15 mouse cellular contexts compared by ENCODE assay signal in genomic region chr19:48725851-48726419, GRCm38 (mm10).
DNase-seq lines count a peak whose midpoint lies in the region; ATAC-seq and TF ChIP-seq lines count a peak whose summit lies in the region.
"Had no signal": no experiment of that assay in that cellular context is flagged by ENCODE, and none has a peak within 500 bp of the region (broad histone marks: within the 10 kb centered on the region; RNA-seq: fewer than 3 reads in every experiment).

No protein-coding gene starts in this region.

- TF ChIP-seq CTCF in midbrain, postnatal 0 days (IDR thresholded peaks at IDR 0.05), result no peak
- no peak for TF ChIP-seq CTCF in lung, adult 2 months (IDR thresholded peaks at IDR 0.05; ENCODE audit: insufficient read depth, low read length)
- TF ChIP-seq CTCF in left cerebral cortex, adult 2 months (IDR thresholded peaks at IDR 0.05), result no peak

- DNase-seq in hindbrain, embryonic 10.5 days (ENCODE audit: low spot score), result peak; percentile 35
- peak; percentile 17 for DNase-seq in embryo, embryonic 11 days
- peak; percentile 35 for DNase-seq in midbrain, embryonic 10.5 days (ENCODE audit: low spot score)
- peak; percentile 16 for DNase-seq in midbrain, postnatal 0 days (ENCODE audit: low spot score)
- no peak for DNase-seq in lung, adult 2 months
- DNase-seq in left cerebral cortex, adult 2 months (ENCODE audit: extremely low spot score in 1 of 2, low spot score in 2 of 2), result no peak
- DNase-seq: cerebellum, adult 9-11 months; kidney, adult 11 months; right cerebral cortex, postnatal 4 days had no signal

- H3K9me3 ChIP-seq in hindbrain, embryonic 10.5 days, result no peaks in the 10 kb centered on the region
- H3K9me3 ChIP-seq in hindbrain, embryonic 16.5 days (ENCODE audit: control insufficient read depth, low read length), result no peaks in the 10 kb centered on the region
- no peaks in the 10 kb centered on the region for H3K9me3 ChIP-seq in midbrain, embryonic 10.5 days (replicated peaks)
- H3K9me3 ChIP-seq in midbrain, postnatal 0 days (ENCODE audit: low read length), result no peaks in the 10 kb centered on the region
- H3K9me3 ChIP-seq: embryonic facial prominence, embryonic 15.5 days; hindbrain, embryonic 15.5 days had no signal

- H3K9ac ChIP-seq in hindbrain, embryonic 16.5 days (ENCODE audit: low read depth, low read length), result no peak overlapping the region
- H3K9ac ChIP-seq in midbrain, postnatal 0 days (replicated peaks; ENCODE audit: low read length, poor library complexity, severe bottlenecking), result no peak overlapping the region
- H3K9ac ChIP-seq: embryonic facial prominence, embryonic 15.5 days; hindbrain, embryonic 15.5 days; liver, embryonic 14.5 days had no signal

- no peak overlapping the region for H3K4me2 ChIP-seq in hindbrain, embryonic 16.5 days (ENCODE audit: low read length)
- H3K4me2 ChIP-seq in midbrain, postnatal 0 days (ENCODE audit: low read depth, low read length, poor library complexity, severe bottlenecking), result no peak overlapping the region
- H3K4me2 ChIP-seq: embryonic facial prominence, embryonic 15.5 days; hindbrain, embryonic 15.5 days had no signal

- H3K27ac ChIP-seq in hindbrain, embryonic 10.5 days, result peak overlapping the region; percentile 35
- no peak overlapping the region for H3K27ac ChIP-seq in hindbrain, embryonic 16.5 days (ENCODE audit: low read depth, low read length)
- H3K27ac ChIP-seq in midbrain, embryonic 10.5 days (replicated peaks), result peak overlapping the region; percentile 64
- H3K27ac ChIP-seq in midbrain, postnatal 0 days (ENCODE audit: low read depth, low read length), result no peak overlapping the region
- no peak overlapping the region for H3K27ac ChIP-seq in left cerebral cortex, adult 2 months
- H3K27ac ChIP-seq: embryonic facial prominence, embryonic 15.5 days; hindbrain, embryonic 15.5 days; kidney, postnatal 0 days; liver, embryonic 14.5 days; macrophage had no signal

- no peak for ATAC-seq in hindbrain, embryonic 16.5 days
- ATAC-seq in midbrain, postnatal 0 days (ENCODE audit: low FRiP score), result no peak

- H3K36me3 ChIP-seq in hindbrain, embryonic 10.5 days, result no peaks in the 10 kb centered on the region
- no peaks in the 10 kb centered on the region for H3K36me3 ChIP-seq in hindbrain, embryonic 16.5 days (ENCODE audit: control insufficient read depth, insufficient read depth, low read length)
- H3K36me3 ChIP-seq in midbrain, embryonic 10.5 days, result no peaks in the 10 kb centered on the region
- H3K36me3 ChIP-seq in midbrain, postnatal 0 days (ENCODE audit: insufficient read depth, low read length), result no peaks in the 10 kb centered on the region
- H3K36me3 ChIP-seq: embryonic facial prominence, embryonic 15.5 days; hindbrain, embryonic 15.5 days had no signal

- no peak for TF ChIP-seq POLR2A in lung, adult 2 months (IDR thresholded peaks at IDR 0.05; ENCODE audit: borderline replicate concordance, extremely low read depth, low read depth, low read length)

- H3K4me3 ChIP-seq in hindbrain, embryonic 10.5 days, result no peak overlapping the region
- H3K4me3 ChIP-seq in hindbrain, embryonic 16.5 days (ENCODE audit: low read length), result no peak overlapping the region
- H3K4me3 ChIP-seq in midbrain, embryonic 10.5 days, result no peak overlapping the region
- no peak overlapping the region for H3K4me3 ChIP-seq in midbrain, postnatal 0 days (ENCODE audit: low read depth, low read length)
- no peak overlapping the region for H3K4me3 ChIP-seq in lung, adult 2 months (replicated peaks; ENCODE audit: extremely low read depth, low read depth, low read length)
- no peak overlapping the region for H3K4me3 ChIP-seq in left cerebral cortex, adult 2 months
- H3K4me3 ChIP-seq: embryonic facial prominence, embryonic 15.5 days; hindbrain, embryonic 15.5 days had no signal

- H3K4me1 ChIP-seq in hindbrain, embryonic 10.5 days (replicated peaks), result peaks cover 25% of the 10 kb centered on the region
- H3K4me1 ChIP-seq in hindbrain, embryonic 16.5 days (ENCODE audit: control insufficient read depth, insufficient read depth, low read depth, low read length), result no peaks in the 10 kb centered on the region
- H3K4me1 ChIP-seq in midbrain, embryonic 10.5 days, result peaks cover 31% of the 10 kb centered on the region
- no peaks in the 10 kb centered on the region; the same call in 1 of the 2 replicates for H3K4me1 ChIP-seq in midbrain, postnatal 0 days (ENCODE audit: insufficient read depth, low read length)
- no peaks in the 10 kb centered on the region for H3K4me1 ChIP-seq in lung, adult 2 months (ENCODE audit: control insufficient read depth, insufficient read depth, low read length)
- H3K4me1 ChIP-seq: embryonic facial prominence, embryonic 15.5 days had no signal

- WGBS in hindbrain, embryonic 10.5 days, result 30% methylated on average over 6 of the region's 6 CpGs
- 21% methylated on average over 6 of the region's 6 CpGs for WGBS in hindbrain, embryonic 16.5 days
- WGBS in midbrain, embryonic 10.5 days, result 37% methylated on average over 6 of the region's 6 CpGs
- 22% methylated on average over 6 of the region's 6 CpGs for WGBS in midbrain, postnatal 0 days
- 69% methylated on average over 6 of the region's 6 CpGs for WGBS in lung, adult 2 months

- H3K27me3 ChIP-seq in hindbrain, embryonic 10.5 days (ENCODE audit: insufficient read depth, poor library complexity, severe bottlenecking), result no peaks in the 10 kb centered on the region
- H3K27me3 ChIP-seq in hindbrain, embryonic 16.5 days (replicated peaks; ENCODE audit: control insufficient read depth, insufficient read depth, low read length), result no peaks in the 10 kb centered on the region
- no peaks in the 10 kb centered on the region for H3K27me3 ChIP-seq in midbrain, embryonic 10.5 days (ENCODE audit: low read depth, poor library complexity, severe bottlenecking)
- H3K27me3 ChIP-seq in midbrain, postnatal 0 days (ENCODE audit: insufficient read depth, low read length), result no peaks in the 10 kb centered on the region
- H3K27me3 ChIP-seq: embryonic facial prominence, embryonic 15.5 days; hindbrain, embryonic 15.5 days had no signal

- intact Hi-C loops in left cerebral cortex, adult 2 months (cut with DNase I), result no loop called here

Comparison
In these comparisons a context has a peak if more than half of its experiments do, and no peak if none do; other contexts are left out.
1. H3K27ac ChIP-seq: peak in hindbrain, embryonic 10.5 days (single experiment) and midbrain, embryonic 10.5 days (single experiment); none in hindbrain, embryonic 16.5 days (single experiment), midbrain, postnatal 0 days (single experiment) and left cerebral cortex, adult 2 months (single experiment).
2. DNase-seq: peak in hindbrain, embryonic 10.5 days (single experiment), embryo, embryonic 11 days (single experiment), midbrain, embryonic 10.5 days (single experiment) and midbrain, postnatal 0 days (single experiment); none in lung, adult 2 months (single experiment) and left cerebral cortex, adult 2 months (0 of 2).